In the genomic region with DNA sequence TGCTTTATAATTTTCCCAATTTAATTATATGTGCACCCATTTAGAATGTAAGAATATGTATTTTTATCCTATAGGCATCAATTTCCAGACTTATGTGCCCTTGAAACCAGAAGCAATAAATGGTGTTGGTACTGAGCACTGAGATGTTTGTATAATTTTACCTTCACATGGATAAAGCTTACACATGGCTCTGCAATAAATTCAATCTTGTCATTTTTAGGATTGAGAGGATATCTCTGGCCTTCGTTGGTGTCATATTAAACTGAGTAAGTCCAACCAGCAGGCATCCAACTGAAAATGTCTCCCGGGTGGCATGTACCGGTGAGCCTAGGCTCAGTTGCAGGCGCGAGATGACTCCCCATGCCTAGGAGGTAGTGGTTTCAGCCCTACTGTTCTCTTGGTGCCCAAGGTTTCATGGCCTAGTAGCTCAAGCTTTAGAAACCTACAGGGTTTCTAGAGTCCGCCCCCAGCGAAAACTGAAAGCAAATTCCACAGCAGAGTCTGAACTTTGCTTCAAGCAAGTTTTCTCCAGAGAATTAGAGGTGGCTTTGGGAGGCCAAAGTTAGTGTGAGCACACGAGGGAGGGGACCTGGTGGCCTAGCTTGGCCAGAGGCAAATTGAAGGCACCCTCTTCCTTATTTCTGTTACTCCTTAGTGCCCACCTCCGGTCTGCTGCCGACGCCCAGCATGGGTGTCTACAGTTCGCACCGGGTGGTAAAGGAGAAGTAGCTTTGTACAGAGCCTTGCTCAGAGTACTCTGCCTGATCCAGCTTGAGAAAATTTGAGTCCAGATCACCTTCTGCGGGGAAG, we compare ENCODE assay signal across 9 mouse cellular contexts. TPM values are rescaled to one million over a fixed set of nuclear protein-coding genes. Genes with fewer than 3 reads are reported as not detected.
DNase-seq lines count a peak whose midpoint lies in the region; ATAC-seq and TF ChIP-seq lines count a peak whose summit lies in the region.
"Had no signal": no experiment of that assay in that cellular context is flagged by ENCODE, and none has a peak within 500 bp of the region (broad histone marks: within the 10 kb centered on the region; RNA-seq: fewer than 3 reads in every experiment).

No protein-coding gene starts in this region.

- H3K4me2 ChIP-seq in heart, embryonic 12.5 days: peak overlapping the region; percentile 91
- H3K4me2 ChIP-seq in hindbrain, embryonic 12.5 days (replicated peaks): peak overlapping the region; percentile 68
- H3K4me2 ChIP-seq in limb, embryonic 15.5 days: peak overlapping the region; percentile 86
- H3K4me2 ChIP-seq in neural tube, embryonic 12.5 days (replicated peaks): peak overlapping the region; percentile 83

- peaks cover 58% of the 10 kb centered on the region for H3K27me3 ChIP-seq in heart, embryonic 12.5 days (replicated peaks)
- peaks cover 45% of the 10 kb centered on the region for H3K27me3 ChIP-seq in hindbrain, embryonic 12.5 days
- H3K27me3 ChIP-seq in limb, embryonic 15.5 days: peaks cover 25% of the 10 kb centered on the region; the same call in 1 of the 2 replicates
- H3K27me3 ChIP-seq in neural tube, embryonic 12.5 days (replicated peaks): no peaks in the 10 kb centered on the region

- peak overlapping the region; percentile 57 for H3K4me3 ChIP-seq in heart, embryonic 12.5 days
- H3K4me3 ChIP-seq in hindbrain, embryonic 12.5 days: peak overlapping the region; percentile 46; the same call in 1 of the 2 replicates
- peak overlapping the region; percentile 55 for H3K4me3 ChIP-seq in limb, embryonic 15.5 days
- no peak overlapping the region for H3K4me3 ChIP-seq in neural tube, embryonic 12.5 days

- H3K36me3 ChIP-seq in heart, embryonic 12.5 days: no peaks in the 10 kb centered on the region
- no peaks in the 10 kb centered on the region for H3K36me3 ChIP-seq in hindbrain, embryonic 12.5 days
- no peaks in the 10 kb centered on the region for H3K36me3 ChIP-seq in limb, embryonic 15.5 days
- H3K36me3 ChIP-seq in neural tube, embryonic 12.5 days: no peaks in the 10 kb centered on the region

- H3K9me3 ChIP-seq in heart, embryonic 12.5 days (replicated peaks): no peaks in the 10 kb centered on the region
- no peaks in the 10 kb centered on the region for H3K9me3 ChIP-seq in hindbrain, embryonic 12.5 days (replicated peaks)
- no peaks in the 10 kb centered on the region for H3K9me3 ChIP-seq in limb, embryonic 15.5 days
- no peaks in the 10 kb centered on the region for H3K9me3 ChIP-seq in neural tube, embryonic 12.5 days

- no peak overlapping the region for H3K27ac ChIP-seq in heart, embryonic 12.5 days (ENCODE audit: poor library complexity, severe bottlenecking)
- peak overlapping the region; percentile 35; the same call in 1 of the 2 replicates for H3K27ac ChIP-seq in hindbrain, embryonic 12.5 days
- H3K27ac ChIP-seq in limb, embryonic 15.5 days: peak overlapping the region; percentile 83
- H3K27ac ChIP-seq in neural tube, embryonic 12.5 days: peak overlapping the region; percentile 37; the same call in 1 of the 2 replicates
- H3K27ac ChIP-seq: macrophage had no signal

- WGBS in heart, embryonic 12.5 days: 25% methylated on average over 14 of the region's 14 CpGs
- WGBS in hindbrain, embryonic 12.5 days: 7% methylated on average over 14 of the region's 14 CpGs
- WGBS in limb, embryonic 15.5 days: 46% methylated on average over 14 of the region's 14 CpGs
- 9% methylated on average over 14 of the region's 14 CpGs for WGBS in neural tube, embryonic 12.5 days

- H3K9ac ChIP-seq in heart, embryonic 12.5 days: no peak overlapping the region
- no peak overlapping the region for H3K9ac ChIP-seq in hindbrain, embryonic 12.5 days
- H3K9ac ChIP-seq in limb, embryonic 15.5 days: no peak overlapping the region
- H3K9ac ChIP-seq in neural tube, embryonic 12.5 days: 0 out of 2 replicates have a peak overlapping the region, but pooled peaks have one; percentile 21

- TF ChIP-seq CTCF in brain, embryonic 14.5 days (IDR thresholded peaks at IDR 0.05; ENCODE audit: borderline replicate concordance, extremely low read depth, insufficient read depth, insufficient read length): no peak

- peaks cover 44% of the 10 kb centered on the region for H3K4me1 ChIP-seq in heart, embryonic 12.5 days (replicated peaks)
- H3K4me1 ChIP-seq in hindbrain, embryonic 12.5 days: peaks cover 48% of the 10 kb centered on the region
- H3K4me1 ChIP-seq in limb, embryonic 15.5 days: peaks cover 51% of the 10 kb centered on the region
- H3K4me1 ChIP-seq in neural tube, embryonic 12.5 days: peaks cover 45% of the 10 kb centered on the region

- TF ChIP-seq POLR2A in brain, embryonic 14.5 days (IDR thresholded peaks at IDR 0.05; ENCODE audit: borderline replicate concordance, extremely low read depth, insufficient read depth, insufficient read length, poor library complexity, severe bottlenecking): no peak

- no peak for ATAC-seq in heart, embryonic 12.5 days (ENCODE audit: insufficient number of reproducible peaks, low FRiP score)
- ATAC-seq in hindbrain, embryonic 12.5 days (ENCODE audit: low FRiP score): no peak
- no peak for ATAC-seq in limb, embryonic 15.5 days (ENCODE audit: insufficient number of reproducible peaks, low FRiP score, low TSS enrichment, low read depth)
- ATAC-seq in neural tube, embryonic 12.5 days (ENCODE audit: low FRiP score, low read depth): no peak

- no peak for DNase-seq in heart, adult 8-10 months (ENCODE audit: low spot score)
- peak; percentile 28 for DNase-seq in brain, embryonic 14.5 days (ENCODE audit: low read depth)
- no peak for DNase-seq in layer of hippocampus, postnatal 10 days (ENCODE audit: low spot score in 2 of 2)
- no peak for DNase-seq in cerebellum, adult 8-10 months

RNA-seq across cellular contexts. Expression of gene Zfp503, which starts 4.1 kb away (rescaled TPM):
- 4.7 and 5.6 TPM in 2 replicates for polyA plus RNA-seq in heart, embryonic 12.5 days (2016; fragmentation: Nextera tagmentation; extraction: Ambion mirVana)
- total RNA-seq in heart, adult 8-10 months (2022): 1 to 10 TPM; 1.9 to 2.2 (median 2.2) TPM
- 19.1 and 26.3 TPM in 2 replicates for polyA plus RNA-seq in brain, embryonic 14.5 days (2012; rRNA removed)
- 39.0 and 45.6 TPM in 2 replicates for polyA plus RNA-seq in hindbrain, embryonic 12.5 days (2016; fragmentation: Nextera tagmentation; extraction: Ambion mirVana)
- 16.1 and 21.6 TPM in 2 replicates for polyA plus RNA-seq in limb, embryonic 15.5 days (2015; fragmentation: Nextera tagmentation; extraction: Ambion mirVana)
- polyA plus RNA-seq in neural tube, embryonic 12.5 days (2016; fragmentation: Nextera tagmentation; extraction: Ambion mirVana): 44.1 and 44.4 TPM in 2 replicates
- 1 to 10 TPM; 3.0 TPM for total RNA-seq in layer of hippocampus, postnatal 10 days (2021)

RNA-seq across cellular contexts. Expression of gene Lrmda, which starts 26.1 kb away (rescaled TPM):
- polyA plus RNA-seq in heart, embryonic 12.5 days (2016; fragmentation: Nextera tagmentation; extraction: Ambion mirVana): 1.0 and 1.3 TPM in 2 replicates
- total RNA-seq in heart, adult 8-10 months (2022): 1 to 10 TPM; 1.8 to 3.0 (median 2.4) TPM
- not detected in 2 replicates for polyA plus RNA-seq in brain, embryonic 14.5 days (2012; rRNA removed)
- polyA plus RNA-seq in hindbrain, embryonic 12.5 days (2016; fragmentation: Nextera tagmentation; extraction: Ambion mirVana): 0.53 and 0.83 TPM in 2 replicates
- 0.17 and 0.26 TPM in 2 replicates for polyA plus RNA-seq in limb, embryonic 15.5 days (2015; fragmentation: Nextera tagmentation; extraction: Ambion mirVana)
- 0.33 and 0.40 TPM in 2 replicates for polyA plus RNA-seq in neural tube, embryonic 12.5 days (2016; fragmentation: Nextera tagmentation; extraction: Ambion mirVana)
- under 1 TPM; 0.57 to 0.62 TPM for total RNA-seq in layer of hippocampus, postnatal 10 days (2021)
